Mouse (Mus musculus) CH12.LX (cell line): Measurements from ENCODE around the gene Egfl7. TPM values are rescaled to one million over a fixed set of nuclear protein-coding genes. Genes with fewer than 3 reads are reported as not detected.

Experiments
- DNase-seq: peaks from one replicate; pipeline ENCODE4 v3.0.0-alpha.2; 2013; ENCODE audit errors: extremely low read depth
- H3K27ac ChIP-seq: 2 replicates; pipeline ENCODE4 v1.5.1; 2012; ENCODE audit warnings: low read depth, mild to moderate bottlenecking, control low read depth, moderate library complexity; ENCODE audit not compliant: insufficient read depth
- H3K27me3 ChIP-seq: replicated peaks from 2 replicates; pipeline ENCODE3; 2012; ENCODE audit warnings: inconsistent platforms
- H3K36me3 ChIP-seq, 2 experiments: replicated peaks in 1 of 2; 2 replicates each; pipeline versions ENCODE3 to v1.6.1; 2012; ENCODE audit warnings: inconsistent platforms in 1 of 2, low read length in 1 of 2, mild to moderate bottlenecking in 1 of 2, mixed read lengths in 1 of 2, moderate library complexity in 1 of 2; ENCODE audit not compliant: control insufficient read depth in 1 of 2, insufficient read depth in 1 of 2
- H3K4me1 ChIP-seq, 2 experiments: 2 replicates each; pipeline ENCODE4 v1.6.1; 2012; ENCODE audit warnings: inconsistent platforms in 1 of 2, moderate library complexity in 1 of 2; ENCODE audit not compliant: insufficient read depth in 2 of 2, control insufficient read depth in 1 of 2
- H3K4me2 ChIP-seq: 2 replicates; pipeline ENCODE4 v1.6.1; 2012; ENCODE audit warnings: low read depth, mild to moderate bottlenecking, control low read depth; ENCODE audit not compliant: poor library complexity, insufficient read depth, severe bottlenecking
- H3K4me3 ChIP-seq, 3 experiments: fragments of 150-350 bp in 1 of 3; sonication (generic) in 1 of 3; replicated peaks in 1 of 3; 2 replicates each; pipeline versions ENCODE3 to v1.5.1; 2011 to 2012; ENCODE audit warnings: low read depth in 2 of 3, low read length in 2 of 3, mild to moderate bottlenecking in 2 of 3, moderate library complexity in 2 of 3, control low read depth in 1 of 3, improper control_type of control experiment in 1 of 3, inconsistent platforms in 1 of 3, mixed read lengths in 1 of 3; ENCODE audit not compliant: poor library complexity in 1 of 3
- H3K79me2 ChIP-seq: replicated peaks from 2 replicates; pipeline ENCODE4 v1.6.1; 2012; ENCODE audit warnings: mild to moderate bottlenecking, moderate library complexity; ENCODE audit not compliant: control insufficient read depth, poor library complexity, insufficient read depth, severe bottlenecking; ENCODE audit errors: extremely low read depth
- H3K9ac ChIP-seq: 2 replicates; pipeline ENCODE4 v1.6.1; 2012; ENCODE audit warnings: low read depth, mild to moderate bottlenecking, control low read depth, moderate library complexity; ENCODE audit not compliant: insufficient read depth
- H3K9me3 ChIP-seq: replicated peaks from 2 replicates; pipeline ENCODE3; 2012; ENCODE audit warnings: low read length, inconsistent platforms, mixed read lengths
- BHLHE40 ChIP-seq: IDR thresholded peaks from 2 replicates; pipeline ENCODE4 v1.6.1; 2011; ENCODE audit warnings: mild to moderate bottlenecking, low read depth, low read length, improper control_type of control experiment
- CHD1 ChIP-seq: IDR thresholded peaks from 2 replicates; pipeline ENCODE4 v1.6.1; 2012; ENCODE audit warnings: low read depth, low read length, improper control_type of control experiment, inconsistent platforms
- CTCF ChIP-seq, 2 experiments: IDR thresholded peaks in 1 of 2; conservative IDR thresholded peaks in 1 of 2; 2 replicates each; pipeline ENCODE4 v1.5.1; 2011 to 2012; ENCODE audit warnings: low read depth in 2 of 2, low read length in 2 of 2, improper control_type of control experiment in 1 of 2, inconsistent platforms in 1 of 2, mild to moderate bottlenecking in 1 of 2, moderate library complexity in 1 of 2
- ELF1 ChIP-seq: IDR thresholded peaks from 2 replicates; pipeline ENCODE4 v1.6.1; 2014; ENCODE audit warnings: low read depth, mild to moderate bottlenecking, inconsistent platforms, low read length, improper control_type of control experiment
- ETS1 ChIP-seq: conservative IDR thresholded peaks from 2 replicates; pipeline ENCODE4 v1.6.1; 2012; ENCODE audit warnings: low read depth, mild to moderate bottlenecking, inconsistent platforms, low read length, improper control_type of control experiment, moderate library complexity
- IRF4 ChIP-seq: IDR thresholded peaks from 2 replicates; pipeline ENCODE4 v1.6.1; 2014; ENCODE audit warnings: low read depth, mild to moderate bottlenecking, inconsistent platforms, low read length, improper control_type of control experiment
- JUN ChIP-seq: IDR thresholded peaks from 2 replicates; pipeline ENCODE4 v1.6.1; 2011; ENCODE audit warnings: low read depth, mild to moderate bottlenecking, low read length, improper control_type of control experiment, moderate library complexity; ENCODE audit not compliant: insufficient read depth
- JUND ChIP-seq: conservative IDR thresholded peaks from 2 replicates; pipeline ENCODE4 v1.6.1; 2011; ENCODE audit warnings: low read depth, low read length, improper control_type of control experiment
- KAT2A ChIP-seq: IDR thresholded peaks from 2 replicates; pipeline ENCODE4 v1.6.1; 2012; ENCODE audit warnings: low read length, improper control_type of control experiment, inconsistent platforms; ENCODE audit not compliant: insufficient replicate concordance
- MYC ChIP-seq: IDR thresholded peaks from 2 replicates; pipeline ENCODE4 v1.6.1; 2011; ENCODE audit warnings: low read depth, mild to moderate bottlenecking, improper control_type of control experiment, low read length
- NELFE ChIP-seq: IDR thresholded peaks from 2 replicates; pipeline ENCODE4 v1.6.1; 2011; ENCODE audit warnings: low read depth, low read length, improper control_type of control experiment
- NRF1 ChIP-seq: IDR thresholded peaks from 2 replicates; pipeline ENCODE4 v1.6.1; 2014; ENCODE audit warnings: low read depth, mild to moderate bottlenecking, inconsistent platforms, low read length, improper control_type of control experiment, moderate library complexity
- PAX5 ChIP-seq: IDR thresholded peaks from 2 replicates; pipeline ENCODE4 v1.6.1; 2012; ENCODE audit warnings: low read length, inconsistent platforms, mixed read lengths
- RAD21 ChIP-seq: IDR thresholded peaks from 2 replicates; pipeline ENCODE4 v1.6.1; 2011; ENCODE audit warnings: low read depth, mild to moderate bottlenecking, low read length, improper control_type of control experiment, moderate library complexity
- SIN3A ChIP-seq: IDR thresholded peaks from 2 replicates; pipeline ENCODE4 v1.6.1; 2012; ENCODE audit warnings: low read length, improper control_type of control experiment, inconsistent platforms
- SMC3 ChIP-seq: IDR thresholded peaks from 2 replicates; pipeline ENCODE4 v1.6.1; 2011; ENCODE audit warnings: low read depth, low read length, improper control_type of control experiment
- UBTF ChIP-seq: IDR thresholded peaks from 2 replicates; pipeline ENCODE4 v1.6.1; 2012; ENCODE audit warnings: low read depth, mild to moderate bottlenecking, inconsistent platforms, low read length, improper control_type of control experiment, moderate library complexity
- USF1 ChIP-seq: IDR thresholded peaks from 2 replicates; pipeline ENCODE4 v1.6.1; 2014; ENCODE audit warnings: low read depth, mild to moderate bottlenecking, inconsistent platforms, low read length, improper control_type of control experiment
- ZKSCAN1 ChIP-seq: IDR thresholded peaks from 2 replicates; pipeline ENCODE4 v1.6.1; 2012; ENCODE audit warnings: low read depth, inconsistent platforms, low read length, improper control_type of control experiment, borderline replicate concordance
- ZMIZ1 ChIP-seq: IDR thresholded peaks from 2 replicates; pipeline ENCODE4 v1.6.1; 2012; ENCODE audit warnings: low read depth, mild to moderate bottlenecking, inconsistent platforms, low read length, improper control_type of control experiment
- dilution Hi-C: fragments of 300-500 bp; cut with MboI; formaldehyde crosslinking; loops from 2 replicates; pipeline ENCODE4 v1.14.3; 2020; ENCODE audit warnings: low sequenced_read_pairs; ENCODE audit not compliant: extremely low pct_unique_long_range_greater_than_20kb, extremely low pct_ligation_motif_present
- in situ Hi-C: fragments of 300-500 bp; cut with MboI; formaldehyde crosslinking; loops from 3 replicates; pipeline ENCODE4 v1.14.3; 2019; ENCODE audit warnings: low sequenced_read_pairs, low pct_ligation_motif_present, low pct_unique_long_range_greater_than_20kb, mixed read lengths
- polyA plus RNA-seq: library from polyadenylated mRNA; unstranded; fragments of >175 nt; gene quantifications from 2 replicates; pipeline ENCODE4 v1.2.1, GENCODE M21; 2012; ENCODE audit warnings: low read depth; ENCODE audit not compliant: insufficient read length
- total RNA-seq, 2 experiments: library from RNA; depleted of rRNA; stranded (reverse); fragments of 300-350 nt in 1 of 2; fragments of >200 nt in 1 of 2; gene quantifications; 2 replicates each; pipeline ENCODE4 v1.2.3; 2012 to 2014

The Egfl7 gene
- total and polyA plus RNA-seq, 3 experiments = 20.1 to 39.3 (median 24.7) TPM

- H3K27ac ChIP-seq = no peak overlapping the region
- TF ChIP-seq ZKSCAN1 (no peak), MYC (no peak), KAT2A (no peak), PAX5 (no peak), ELF1 (no peak), BHLHE40 (no peak), IRF4 (no peak), SIN3A (no peak), NELFE (no peak), CHD1 (no peak), CTCF (conservative IDR thresholded peaks at IDR 0.05 in 1 of 2, IDR thresholded peaks at IDR 0.05 in 1 of 2; ENCODE audit: low read depth in 2 of 2, low read length in 2 of 2) (no peak), USF1 (no peak), SMC3 (no peak), ETS1 (no peak), JUND (no peak), UBTF (no peak), ZMIZ1 (no peak), NRF1 (no peak)
- H3K4me1 ChIP-seq = no peaks in the 10 kb centered on the region
- no peak overlapping the region for H3K4me3 ChIP-seq
- no peak overlapping the region for H3K9ac ChIP-seq
- in situ Hi-C loops (no loop called here), dilution Hi-C loops (no loop called here)
- peaks cover 1% of the 10 kb centered on the region for H3K27me3 ChIP-seq
- no peaks in the 10 kb centered on the region for H3K79me2 ChIP-seq
- DNase-seq = no peak
- no peak overlapping the region for H3K4me2 ChIP-seq
- H3K36me3 ChIP-seq = no peaks in the 10 kb centered on the region
- no peaks in the 10 kb centered on the region for H3K9me3 ChIP-seq
Measured at GRCm38 (mm10) chr2:26541258-26541910, 38.4 kb upstream of the Egfl7 start.

- in situ Hi-C loops (no loop called here), dilution Hi-C loops (no loop called here)
- TF ChIP-seq RAD21 = no peak
- TF ChIP-seq UBTF = no peak
- no peak for TF ChIP-seq ETS1
- no peak for TF ChIP-seq JUN
- H3K9me3 ChIP-seq = no peaks in the 10 kb centered on the region
- no peak overlapping the region for H3K4me3 ChIP-seq
- no peak overlapping the region for H3K9ac ChIP-seq
- H3K36me3 ChIP-seq = no peaks in the 10 kb centered on the region
- H3K79me2 ChIP-seq = no peaks in the 10 kb centered on the region
- H3K4me1 ChIP-seq = no peaks in the 10 kb centered on the region
- peaks cover 1% of the 10 kb centered on the region for H3K27me3 ChIP-seq
- no peak overlapping the region for H3K27ac ChIP-seq
- no peak for DNase-seq
- no peak overlapping the region for H3K4me2 ChIP-seq
Measured at GRCm38 (mm10) chr2:26543155-26543554, 36.7 kb upstream of the Egfl7 start.
